Mouse (Mus musculus): ENCODE measurements at regions not wholly inside any gene's neighbourhood (a gene's known extent, or its start where the extent isn't known, plus 50 kb on each side); places are given as distances from the start of the nearest gene placed in this dataset.
"Not testable (repeated sequence)": the region's sequence is repeated elsewhere in the genome, so short reads cannot be mapped to it uniquely, and the experiment has no call there.

GRCm38 (mm10) chr4:64432097-64432496 lies 385.3 kb upstream of the Tnc start:
- no peak for DNase-seq

GRCm38 (mm10) chr4:64437744-64438594 lies 391.2 kb upstream of the Tnc start:
- DNase-seq = peak; percentile 58

GRCm38 (mm10) chr4:64451442-64451841 lies 404.6 kb upstream of the Tnc start:
- no peak for DNase-seq

- DNase-seq = no peak
Measured at GRCm38 (mm10) chr4:64451946-64452345, 405.1 kb upstream of the Tnc start.

- DNase-seq = peak; percentile 4
Measured at GRCm38 (mm10) chr4:64492260-64492962, 445.6 kb upstream of the Tnc start.

GRCm38 (mm10) chr4:64497759-64498158 lies 450.9 kb upstream of the Tnc start:
- DNase-seq = not testable (repeated sequence)

- DNase-seq = peak; percentile 3
Measured at GRCm38 (mm10) chr4:64500635-64501395, 454.0 kb upstream of the Tnc start.

GRCm38 (mm10) chr4:64521883-64522282 lies 475.1 kb upstream of the Tnc start:
- peak; percentile 4 for DNase-seq

- no peak for DNase-seq
Measured at GRCm38 (mm10) chr4:64527724-64528332, 481.0 kb upstream of the Tnc start.

GRCm38 (mm10) chr4:64530585-64530984 lies 483.8 kb upstream of the Tnc start:
- DNase-seq = peak; percentile 39

GRCm38 (mm10) chr4:64533019-64533418 lies 486.2 kb upstream of the Tnc start:
- DNase-seq = peak; percentile 64

- DNase-seq = no peak
Measured at GRCm38 (mm10) chr4:64535554-64536253, 488.9 kb upstream of the Tnc start.

- no peak for DNase-seq
Measured at GRCm38 (mm10) chr4:64538009-64538408, 491.2 kb upstream of the Tnc start.

- no peak for DNase-seq
Measured at GRCm38 (mm10) chr4:64544576-64545185, 497.9 kb upstream of the Tnc start.

- DNase-seq = no peak
Measured at GRCm38 (mm10) chr4:64546386-64546785, 499.6 kb upstream of the Tnc start.

- DNase-seq = no peak
Measured at GRCm38 (mm10) chr4:64562511-64562910, 515.7 kb upstream of the Tnc start.

GRCm38 (mm10) chr4:64563996-64564395 lies 517.2 kb upstream of the Tnc start:
- no peak for DNase-seq

- no peak for DNase-seq
Measured at GRCm38 (mm10) chr4:64570666-64571065, 523.9 kb upstream of the Tnc start.

GRCm38 (mm10) chr4:64575901-64576300 lies 529.1 kb upstream of the Tnc start:
- no peak for DNase-seq

- peak; percentile 86 for DNase-seq
Measured at GRCm38 (mm10) chr4:64595014-64595599, 528.9 kb upstream of the Pappa start.

- no peak for DNase-seq
Measured at GRCm38 (mm10) chr4:64598465-64598864, 525.5 kb upstream of the Pappa start.

Data from lung, postnatal 10 days (tissue).